Mouse (Mus musculus) forebrain, embryonic 15.5 days (tissue): ENCODE measurements at regions not wholly inside any gene's neighbourhood (a gene's known extent, or its start where the extent isn't known, plus 50 kb on each side); places are given as distances from the start of the nearest gene placed in this dataset.
A peak's percentile ranks its signal among the peaks of the same experiment; 100 is the strongest.

Experiments used
- ATAC-seq: fragments of 200-750 bp; cut with Nextera tagmentation; replicated peaks from 2 replicates; pipeline ENCODE4 v1.8.0; 2017; ENCODE audit warnings: mild to moderate bottlenecking, moderate TSS enrichment, moderate library complexity
- H3K27ac ChIP-seq: fragments of 300-500 bp; sonication (generic); replicated peaks from 2 replicates; pipeline ENCODE4 v1.5.1; 2015; ENCODE audit warnings: mild to moderate bottlenecking, inconsistent platforms
- H3K27me3 ChIP-seq: fragments of 300-500 bp; sonication (generic); 2 replicates; pipeline ENCODE4 v1.6.1; 2015; ENCODE audit warnings: inconsistent platforms
- H3K36me3 ChIP-seq: fragments of 300-500 bp; sonication (generic); 2 replicates; pipeline ENCODE4 v1.6.1; 2015; ENCODE audit warnings: mild to moderate bottlenecking, inconsistent platforms
- H3K4me1 ChIP-seq: fragments of 300-500 bp; sonication (generic); 2 replicates; pipeline ENCODE4 v1.6.1; 2015; ENCODE audit warnings: inconsistent platforms
- H3K4me2 ChIP-seq: fragments of 300-500 bp; sonication (generic); replicated peaks from 2 replicates; pipeline ENCODE4 v1.6.1; 2015; ENCODE audit warnings: mild to moderate bottlenecking, inconsistent platforms
- H3K4me3 ChIP-seq: fragments of 300-500 bp; sonication (generic); 2 replicates; pipeline ENCODE4 v1.5.1; 2015; ENCODE audit warnings: mild to moderate bottlenecking, inconsistent platforms
- H3K9ac ChIP-seq: fragments of 300-500 bp; sonication (generic); replicated peaks from 2 replicates; pipeline ENCODE4 v1.6.1; 2015; ENCODE audit warnings: mild to moderate bottlenecking, inconsistent platforms
- H3K9me3 ChIP-seq: fragments of 300-500 bp; sonication (generic); 2 replicates; pipeline ENCODE4 v1.6.1; 2016; ENCODE audit warnings: inconsistent platforms
- WGBS: fragments of 180-500 bp; shearing (Covaris S2); methylation state at CpG from one replicate; pipeline ENCODE4 v1.1.7; 2015; ENCODE audit warnings: mixed read lengths; 5-methylcytosine and 5-hydroxymethylcytosine counted together

- Histone ChIP-seq H3K9ac (no peak overlapping the region), H3K27me3 (no peaks in the 10 kb centered on the region), H3K4me2 (no peak overlapping the region), H3K36me3 (no peaks in the 10 kb centered on the region), H3K9me3 (peaks cover 6% of the 10 kb centered on the region; the same call in 1 of the 2 replicates), H3K27ac (no peak overlapping the region), H3K4me1 (no peaks in the 10 kb centered on the region), H3K4me3 (no peak overlapping the region)
- WGBS: 46% methylated on average over 16 of the region's 16 CpGs
- no peak for ATAC-seq
Measured at GRCm38 (mm10) chr13:48717036-48717435, 54.2 kb downstream of the Barx1 start.

GRCm38 (mm10) chr13:48717451-48717850 is 54.7 kb downstream of the Barx1 start:
- Histone ChIP-seq H3K36me3 (no peaks in the 10 kb centered on the region), H3K27ac (no peak overlapping the region), H3K9ac (no peak overlapping the region), H3K27me3 (no peaks in the 10 kb centered on the region), H3K4me3 (no peak overlapping the region), H3K4me2 (no peak overlapping the region), H3K9me3 (peaks cover 6% of the 10 kb centered on the region; the same call in 1 of the 2 replicates), H3K4me1 (no peaks in the 10 kb centered on the region)
- ATAC-seq: no peak
- 42% methylated on average over 10 of the region's 10 CpGs for WGBS

GRCm38 (mm10) chr13:48723676-48724075 is 60.9 kb downstream of the Barx1 start:
- WGBS: 7% methylated on average over 8 of the region's 8 CpGs
- Histone ChIP-seq H3K9ac (no peak overlapping the region), H3K27me3 (no peaks in the 10 kb centered on the region), H3K9me3 (peaks cover 6% of the 10 kb centered on the region; the same call in 1 of the 2 replicates), H3K4me3 (no peak overlapping the region), H3K36me3 (no peaks in the 10 kb centered on the region), H3K4me2 (no peak overlapping the region), H3K4me1 (no peaks in the 10 kb centered on the region), H3K27ac (no peak overlapping the region)
- ATAC-seq: no peak

GRCm38 (mm10) chr13:48726430-48726829 is 63.6 kb downstream of the Barx1 start:
- H3K4me3 ChIP-seq: no peak overlapping the region
- no peak overlapping the region for H3K4me2 ChIP-seq
- H3K27ac ChIP-seq: no peak overlapping the region
- no peak for ATAC-seq
- H3K4me1 ChIP-seq: peaks cover 6% of the 10 kb centered on the region
- no peak overlapping the region for H3K9ac ChIP-seq
- WGBS: 46% methylated on average over 4 of the region's 4 CpGs
- H3K27me3 ChIP-seq: peaks cover 25% of the 10 kb centered on the region
- H3K9me3 ChIP-seq: no peaks in the 10 kb centered on the region
- H3K36me3 ChIP-seq: no peaks in the 10 kb centered on the region

- Histone ChIP-seq H3K4me2 (peak overlapping the region; percentile 53), H3K4me1 (peaks cover 19% of the 10 kb centered on the region), H3K9ac (0 out of 2 replicates have a peak overlapping the region, but pooled peaks have one; percentile 19), H3K27me3 (peaks cover 48% of the 10 kb centered on the region), H3K36me3 (no peaks in the 10 kb centered on the region), H3K27ac (no peak overlapping the region), H3K4me3 (peak overlapping the region; percentile 34), H3K9me3 (no peaks in the 10 kb centered on the region)
- ATAC-seq: peak; percentile 49; the same call in 1 of the 2 replicates
- WGBS: 2% methylated on average over 48 of the region's 51 CpGs
Measured at GRCm38 (mm10) chr13:48731046-48731996, 68.5 kb downstream of the Barx1 start.

- Histone ChIP-seq H3K4me1 (peaks cover 19% of the 10 kb centered on the region), H3K27ac (no peak overlapping the region), H3K4me2 (peak overlapping the region; percentile 53; the same call in 1 of the 2 replicates), H3K36me3 (no peaks in the 10 kb centered on the region), H3K9me3 (no peaks in the 10 kb centered on the region), H3K4me3 (no peak overlapping the region), H3K27me3 (peaks cover 48% of the 10 kb centered on the region), H3K9ac (no peak overlapping the region)
- WGBS: 2% methylated on average over 29 of the region's 29 CpGs
- ATAC-seq: no peak
Measured at GRCm38 (mm10) chr13:48732168-48732841, 69.5 kb downstream of the Barx1 start.

- Histone ChIP-seq H3K4me2 (no peak overlapping the region), H3K4me1 (peaks cover 19% of the 10 kb centered on the region), H3K27ac (no peak overlapping the region), H3K4me3 (no peak overlapping the region), H3K27me3 (peaks cover 38% of the 10 kb centered on the region), H3K36me3 (no peaks in the 10 kb centered on the region), H3K9me3 (no peaks in the 10 kb centered on the region), H3K9ac (no peak overlapping the region)
- 67% methylated on average over 9 of the region's 9 CpGs for WGBS
- no peak for ATAC-seq
Measured at GRCm38 (mm10) chr13:48734985-48735384, 72.2 kb downstream of the Barx1 start.

- H3K4me1 ChIP-seq: no peaks in the 10 kb centered on the region
- no peak for ATAC-seq
- no peaks in the 10 kb centered on the region for H3K9me3 ChIP-seq
- no peak overlapping the region for H3K4me3 ChIP-seq
- 43% methylated on average over 5 of the region's 5 CpGs for WGBS
- no peak overlapping the region for H3K9ac ChIP-seq
- no peak overlapping the region for H3K4me2 ChIP-seq
- H3K36me3 ChIP-seq: no peaks in the 10 kb centered on the region
- H3K27ac ChIP-seq: no peak overlapping the region
- H3K27me3 ChIP-seq: no peaks in the 10 kb centered on the region
Measured at GRCm38 (mm10) chr13:48745566-48745965, 82.8 kb downstream of the Barx1 start.

- Histone ChIP-seq H3K9me3 (no peaks in the 10 kb centered on the region), H3K9ac (no peak overlapping the region), H3K27me3 (no peaks in the 10 kb centered on the region), H3K4me2 (no peak overlapping the region), H3K4me3 (no peak overlapping the region), H3K27ac (no peak overlapping the region), H3K4me1 (no peaks in the 10 kb centered on the region), H3K36me3 (no peaks in the 10 kb centered on the region)
- WGBS: 44% methylated on average over 7 of the region's 7 CpGs
- ATAC-seq: no peak
Measured at GRCm38 (mm10) chr13:48746301-48746700, 83.5 kb downstream of the Barx1 start.
